Mouse (Mus musculus) neural tube, embryonic 11.5 days (tissue): ENCODE data around the gene Mtor. TPM values are rescaled to one million over a fixed set of nuclear protein-coding genes. Genes with fewer than 3 reads are reported as not detected.

Source experiments
- ATAC-seq: fragments of 200-750 bp; cut with Nextera tagmentation; 2 replicates; pipeline ENCODE4 v1.8.0; 2017; ENCODE audit warnings: moderate number of reproducible peaks, mild to moderate bottlenecking, moderate TSS enrichment, moderate library complexity; ENCODE audit not compliant: insufficient read depth, low FRiP score, low TSS enrichment
- DNase-seq: peaks from one replicate; pipeline ENCODE4 v3.0.0-alpha.2; 2015; ENCODE audit warnings: low spot score
- H3K27ac ChIP-seq: fragments of 300-500 bp; sonication (generic); 2 replicates; pipeline ENCODE4 v1.5.1; 2014; ENCODE audit warnings: low read depth, mild to moderate bottlenecking, low read length
- H3K27me3 ChIP-seq: fragments of 300-500 bp; sonication (generic); 2 replicates; pipeline ENCODE4 v1.6.1; 2014; ENCODE audit warnings: mild to moderate bottlenecking, low read length, mixed read lengths; ENCODE audit not compliant: control insufficient read depth, insufficient read depth
- H3K36me3 ChIP-seq: fragments of 300-500 bp; sonication (generic); 2 replicates; pipeline ENCODE4 v1.6.1; 2014; ENCODE audit warnings: mild to moderate bottlenecking, low read length, moderate library complexity, mixed read lengths; ENCODE audit not compliant: control insufficient read depth, insufficient read depth
- H3K4me1 ChIP-seq: fragments of 300-500 bp; sonication (generic); 2 replicates; pipeline ENCODE4 v1.6.1; 2014; ENCODE audit warnings: low read length, mixed read lengths; ENCODE audit not compliant: control insufficient read depth, insufficient read depth
- H3K4me2 ChIP-seq: fragments of 300-500 bp; sonication (generic); 2 replicates; pipeline ENCODE4 v1.6.1; 2014; ENCODE audit warnings: low read depth, mild to moderate bottlenecking, moderate library complexity
- H3K4me3 ChIP-seq: fragments of 300-500 bp; sonication (generic); 2 replicates; pipeline ENCODE4 v1.5.1; 2014; ENCODE audit warnings: low read depth, low read length
- H3K9ac ChIP-seq: fragments of 300-500 bp; sonication (generic); 2 replicates; pipeline ENCODE4 v1.6.1; 2014; ENCODE audit warnings: mild to moderate bottlenecking, low read length
- H3K9me3 ChIP-seq: fragments of 300-500 bp; sonication (generic); 2 replicates; pipeline ENCODE4 v1.6.1; 2016; ENCODE audit warnings: low read length; ENCODE audit not compliant: control insufficient read depth
- WGBS: fragments of 180-500 bp; shearing (Covaris S2); extraction: QIAGEN DNeasy Blood & Tissue Kit; methylation state at CpG from one replicate; pipeline ENCODE4 v1.1.7; 2014; 5-methylcytosine and 5-hydroxymethylcytosine counted together
- polyA plus RNA-seq: library from polyadenylated mRNA; unstranded; fragments of >200 nt; fragmentation: Nextera tagmentation; extraction: Ambion mirVana; gene quantifications from 2 replicates; pipeline ENCODE4 v1.2.1, GENCODE M21; 2014

Gene Mtor
- polyA plus RNA-seq, 1 experiment from 2014 or later, result 34.1 TPM

DNA sequence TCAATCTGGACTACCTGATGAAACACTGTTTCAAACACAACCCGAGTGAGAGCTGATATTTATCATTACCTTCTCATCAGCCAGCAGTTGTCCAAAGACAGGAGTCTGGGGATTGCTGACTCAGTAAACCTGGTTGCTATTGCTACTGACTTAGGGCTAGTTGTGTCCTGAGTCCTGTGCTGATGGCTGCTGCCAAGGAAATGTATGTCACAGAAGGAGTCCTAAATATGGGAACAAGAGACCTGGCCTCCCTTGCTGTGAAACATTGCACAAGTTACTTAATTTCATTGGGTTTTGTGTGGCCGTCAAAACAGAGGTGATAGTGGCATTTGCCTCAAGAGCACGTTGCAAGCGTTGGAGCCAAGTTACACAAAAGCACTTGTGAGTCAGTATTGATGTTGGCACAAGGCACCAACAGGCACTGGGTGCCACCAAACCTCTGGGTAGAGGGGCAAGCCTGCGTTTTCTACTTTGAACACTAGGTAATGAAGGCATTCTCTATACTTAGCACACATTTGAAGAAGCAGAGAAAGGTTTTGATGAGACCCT lies 7.1 kb downstream of the Mtor start:
- Histone ChIP-seq H3K4me3 (no peak overlapping the region), H3K9me3 (no peaks in the 10 kb centered on the region), H3K27ac (no peak overlapping the region), H3K36me3 (peaks cover 29% of the 10 kb centered on the region), H3K9ac (no peak overlapping the region), H3K4me1 (no peaks in the 10 kb centered on the region), H3K4me2 (no peak overlapping the region), H3K27me3 (no peaks in the 10 kb centered on the region)
- WGBS, result 97% methylated on average over 5 of the region's 5 CpGs
- no peak for DNase-seq
- ATAC-seq, result no peak

DNA sequence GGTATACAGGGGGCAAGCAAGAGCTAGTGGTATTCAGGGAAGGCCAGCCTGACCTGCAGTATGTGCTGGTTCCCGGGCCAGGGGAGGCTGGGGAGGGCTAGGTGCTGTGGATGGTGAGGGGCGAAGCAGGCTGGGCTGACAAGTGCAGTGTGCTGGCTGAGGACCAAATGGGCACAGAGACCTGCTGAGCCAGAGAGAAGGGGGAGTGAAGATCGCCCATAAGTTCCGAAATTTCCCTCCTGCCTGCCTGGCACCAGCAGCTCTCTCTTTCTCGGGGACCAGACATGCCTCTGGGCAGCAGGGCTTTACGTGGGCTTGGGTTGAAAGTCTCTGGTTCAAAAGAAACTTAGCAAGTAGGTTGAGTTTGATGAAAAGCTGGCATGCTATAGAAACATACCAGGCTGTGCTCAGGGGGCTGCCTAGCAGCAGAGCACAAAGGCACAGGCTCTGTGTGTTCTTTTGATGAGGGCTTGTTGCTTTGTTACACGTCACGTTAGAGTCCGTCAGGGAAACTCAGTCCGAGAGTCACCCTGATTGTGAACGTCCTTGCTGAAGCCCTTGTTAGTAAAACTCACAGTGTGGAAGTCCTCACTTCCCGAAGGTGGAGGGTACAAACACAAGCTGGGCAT lies 12.4 kb downstream of the Mtor start:
- Histone ChIP-seq H3K4me1 (no peaks in the 10 kb centered on the region), H3K36me3 (peaks cover 37% of the 10 kb centered on the region), H3K4me2 (no peak overlapping the region), H3K4me3 (no peak overlapping the region), H3K27ac (no peak overlapping the region), H3K9ac (no peak overlapping the region), H3K27me3 (no peaks in the 10 kb centered on the region), H3K9me3 (no peaks in the 10 kb centered on the region)
- 64% methylated on average over 12 of the region's 12 CpGs for WGBS
- no peak for DNase-seq
- no peak for ATAC-seq

DNA sequence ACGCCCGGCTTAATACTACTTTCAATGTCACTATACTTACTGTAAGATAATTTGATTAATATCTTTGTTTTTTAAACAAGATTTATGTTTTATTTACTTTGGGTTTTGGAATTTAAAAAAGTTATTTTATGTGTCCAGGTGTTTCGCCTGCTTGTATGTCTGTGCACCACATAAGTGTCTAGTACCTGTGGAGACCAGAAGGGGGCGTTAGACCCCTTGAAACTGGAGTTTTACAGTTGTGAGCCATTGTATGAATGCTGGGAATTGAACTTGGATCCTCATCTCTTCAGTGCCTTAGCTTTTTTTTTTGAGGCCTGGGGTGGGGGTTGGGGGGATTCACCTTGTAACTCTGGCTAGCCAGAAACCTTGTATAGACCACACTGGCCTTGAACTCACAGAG lies 13.4 kb downstream of the Mtor start:
- Histone ChIP-seq H3K4me2 (no peak overlapping the region), H3K9me3 (no peaks in the 10 kb centered on the region), H3K27ac (no peak overlapping the region), H3K36me3 (peaks cover 39% of the 10 kb centered on the region), H3K4me1 (no peaks in the 10 kb centered on the region), H3K4me3 (no peak overlapping the region), H3K27me3 (no peaks in the 10 kb centered on the region), H3K9ac (no peak overlapping the region)
- 83% methylated on average over 4 of the region's 4 CpGs for WGBS
- DNase-seq, result no peak
- ATAC-seq, result no peak

DNA sequence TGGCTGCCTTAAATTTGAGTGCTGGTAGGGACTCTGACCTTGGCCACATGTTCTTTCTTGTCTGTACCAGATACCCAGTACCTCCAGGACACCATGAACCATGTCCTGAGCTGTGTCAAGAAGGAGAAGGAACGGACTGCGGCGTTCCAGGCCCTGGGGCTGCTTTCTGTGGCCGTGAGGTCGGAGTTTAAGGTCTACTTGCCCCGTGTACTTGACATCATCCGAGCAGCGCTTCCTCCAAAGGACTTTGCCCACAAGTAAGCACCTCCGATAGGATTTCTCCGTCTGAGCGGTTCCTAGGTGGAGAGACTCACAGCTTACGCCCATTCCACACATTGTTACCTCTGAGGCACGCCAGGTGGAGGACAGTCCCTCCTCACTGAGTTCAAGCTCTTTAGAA lies 14.3 kb downstream of the Mtor start:
- no peak overlapping the region for H3K27ac ChIP-seq
- no peak overlapping the region for H3K4me2 ChIP-seq
- no peaks in the 10 kb centered on the region for H3K4me1 ChIP-seq
- H3K9ac ChIP-seq, result no peak overlapping the region
- no peaks in the 10 kb centered on the region for H3K27me3 ChIP-seq
- DNase-seq, result no peak
- no peak for ATAC-seq
- no peak overlapping the region for H3K4me3 ChIP-seq
- no peaks in the 10 kb centered on the region for H3K9me3 ChIP-seq
- WGBS, result 93% methylated on average over 13 of the region's 13 CpGs
- H3K36me3 ChIP-seq, result peaks cover 35% of the 10 kb centered on the region

DNA sequence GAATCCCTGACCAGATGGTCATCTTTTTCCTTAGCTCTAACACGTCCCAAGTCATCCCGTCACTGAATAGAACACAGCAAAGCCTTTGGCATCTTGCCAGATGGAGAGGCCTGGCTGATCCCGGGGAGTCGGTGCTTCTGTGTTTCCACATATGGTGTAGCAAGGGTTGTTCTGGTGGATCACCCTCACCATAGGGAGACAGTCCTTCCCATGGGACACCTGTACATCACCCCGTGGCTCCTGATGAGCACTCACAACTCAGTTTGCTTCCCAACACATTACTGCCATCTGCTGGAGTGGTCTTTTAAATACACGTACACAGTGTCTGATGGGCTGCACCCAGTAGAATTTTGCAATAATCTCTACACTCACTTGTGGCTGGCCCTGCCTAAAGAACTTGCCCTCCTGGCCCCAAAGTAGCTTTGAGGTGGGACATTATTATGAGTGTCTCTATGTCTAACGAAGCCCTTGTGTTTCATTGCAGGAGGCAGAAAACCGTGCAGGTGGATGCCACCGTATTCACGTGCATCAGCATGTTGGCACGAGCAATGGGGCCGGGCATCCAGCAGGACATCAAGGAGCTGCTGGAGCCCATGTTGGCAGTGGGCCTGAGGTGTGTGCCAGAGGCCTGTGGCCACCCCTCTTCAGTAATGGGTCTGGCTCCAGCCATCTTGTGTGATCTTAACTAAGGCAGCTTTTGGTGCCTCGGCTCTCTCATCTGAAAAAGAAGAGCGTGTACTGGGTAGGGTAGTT lies 15.0 kb downstream of the Mtor start:
- peaks cover 36% of the 10 kb centered on the region for H3K36me3 ChIP-seq
- H3K4me2 ChIP-seq, result no peak overlapping the region
- 81% methylated on average over 14 of the region's 14 CpGs for WGBS
- no peak overlapping the region for H3K27ac ChIP-seq
- H3K4me1 ChIP-seq, result no peaks in the 10 kb centered on the region
- H3K4me3 ChIP-seq, result no peak overlapping the region
- no peaks in the 10 kb centered on the region for H3K9me3 ChIP-seq
- ATAC-seq, result no peak
- H3K9ac ChIP-seq, result no peak overlapping the region
- no peak for DNase-seq
- H3K27me3 ChIP-seq, result no peaks in the 10 kb centered on the region

DNA sequence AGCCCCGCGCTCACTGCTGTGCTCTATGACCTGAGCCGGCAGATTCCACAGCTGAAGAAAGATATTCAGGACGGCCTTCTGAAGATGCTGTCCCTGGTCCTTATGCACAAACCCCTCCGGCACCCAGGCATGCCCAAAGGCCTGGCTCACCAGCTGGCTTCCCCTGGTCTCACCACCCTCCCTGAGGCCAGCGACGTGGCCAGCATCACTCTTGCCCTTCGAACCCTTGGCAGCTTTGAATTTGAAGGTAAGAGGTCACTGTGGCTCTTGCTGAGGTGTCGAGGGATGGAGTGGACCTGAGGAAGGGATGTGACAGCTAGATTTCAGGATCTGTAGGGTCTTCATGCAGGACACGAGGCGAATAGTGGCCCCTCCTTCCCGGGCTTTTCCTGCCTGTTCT lies 15.9 kb downstream of the Mtor start:
- Histone ChIP-seq H3K36me3 (peaks cover 35% of the 10 kb centered on the region), H3K4me1 (no peaks in the 10 kb centered on the region), H3K27me3 (no peaks in the 10 kb centered on the region), H3K4me3 (no peak overlapping the region), H3K27ac (no peak overlapping the region), H3K4me2 (no peak overlapping the region), H3K9ac (no peak overlapping the region), H3K9me3 (no peaks in the 10 kb centered on the region)
- ATAC-seq (no peak), DNase-seq (no peak)
- 92% methylated on average over 12 of the region's 12 CpGs for WGBS

DNA sequence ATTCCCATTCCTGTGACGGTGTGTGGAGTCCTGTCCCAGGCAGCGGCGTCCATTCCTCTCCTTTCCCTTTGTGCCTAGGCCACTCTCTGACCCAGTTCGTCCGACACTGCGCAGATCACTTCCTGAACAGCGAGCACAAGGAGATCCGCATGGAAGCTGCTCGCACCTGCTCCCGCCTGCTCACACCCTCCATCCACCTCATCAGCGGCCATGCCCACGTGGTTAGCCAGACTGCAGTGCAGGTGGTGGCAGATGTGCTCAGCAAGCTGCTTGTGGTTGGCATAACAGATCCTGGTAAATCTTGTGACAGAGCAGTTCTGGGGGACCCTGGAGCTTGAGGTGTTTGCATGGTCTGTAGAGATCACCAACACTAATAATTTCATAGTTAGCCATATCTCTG lies 16.5 kb downstream of the Mtor start:
- Histone ChIP-seq H3K9me3 (no peaks in the 10 kb centered on the region), H3K36me3 (peaks cover 39% of the 10 kb centered on the region), H3K27me3 (no peaks in the 10 kb centered on the region), H3K4me2 (no peak overlapping the region), H3K4me1 (no peaks in the 10 kb centered on the region), H3K27ac (no peak overlapping the region), H3K4me3 (no peak overlapping the region), H3K9ac (no peak overlapping the region)
- DNase-seq, result no peak
- WGBS, result 92% methylated on average over 12 of the region's 12 CpGs
- no peak for ATAC-seq

DNA sequence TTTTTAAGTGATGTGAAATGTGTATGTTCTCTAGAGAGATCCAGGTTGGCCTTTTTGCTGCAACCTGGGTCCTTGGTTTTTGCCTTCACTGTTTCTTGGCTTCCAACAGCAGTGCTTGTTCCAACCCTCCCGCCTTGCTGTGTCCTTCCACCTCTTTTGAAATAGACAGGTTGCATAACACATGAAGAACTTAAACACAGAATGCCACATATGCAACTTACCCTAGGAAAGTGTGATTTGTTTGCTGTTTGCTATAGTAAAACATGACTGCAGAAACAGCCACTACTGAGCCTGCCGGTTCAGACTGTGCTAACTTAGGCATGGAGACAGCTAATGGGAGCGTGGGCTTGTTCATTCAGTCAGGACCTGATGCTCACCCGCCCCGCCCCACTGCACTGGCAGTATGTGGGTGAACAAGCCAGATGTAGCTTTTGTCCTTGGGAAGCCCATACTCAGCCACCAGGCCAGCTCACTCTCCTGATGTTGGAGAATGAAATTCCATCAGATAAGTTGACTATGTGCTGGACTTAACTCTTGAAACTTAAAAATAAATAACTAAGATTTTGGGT lies 18.2 kb downstream of the Mtor start:
- Histone ChIP-seq H3K4me2 (no peak overlapping the region), H3K9me3 (no peaks in the 10 kb centered on the region), H3K9ac (no peak overlapping the region), H3K4me3 (no peak overlapping the region), H3K27me3 (no peaks in the 10 kb centered on the region), H3K4me1 (peaks cover 5% of the 10 kb centered on the region; the same call in 1 of the 2 replicates), H3K36me3 (peaks cover 41% of the 10 kb centered on the region), H3K27ac (no peak overlapping the region)
- WGBS, result 96% methylated on average over 5 of the region's 5 CpGs
- ATAC-seq (no peak), DNase-seq (no peak)
